Mouse (Mus musculus) left cerebral cortex, adult 11 months (tissue): ENCODE data around the gene Tmem52.
"Not testable (repeated sequence)": the region's sequence is repeated elsewhere in the genome, so short reads cannot be mapped to it uniquely, and the experiment has no call there.

Experiments
- DNase-seq: peaks from one replicate; pipeline ENCODE4 v3.0.0; 2022; ENCODE audit warnings: low spot score

Gene Tmem52

DNA sequence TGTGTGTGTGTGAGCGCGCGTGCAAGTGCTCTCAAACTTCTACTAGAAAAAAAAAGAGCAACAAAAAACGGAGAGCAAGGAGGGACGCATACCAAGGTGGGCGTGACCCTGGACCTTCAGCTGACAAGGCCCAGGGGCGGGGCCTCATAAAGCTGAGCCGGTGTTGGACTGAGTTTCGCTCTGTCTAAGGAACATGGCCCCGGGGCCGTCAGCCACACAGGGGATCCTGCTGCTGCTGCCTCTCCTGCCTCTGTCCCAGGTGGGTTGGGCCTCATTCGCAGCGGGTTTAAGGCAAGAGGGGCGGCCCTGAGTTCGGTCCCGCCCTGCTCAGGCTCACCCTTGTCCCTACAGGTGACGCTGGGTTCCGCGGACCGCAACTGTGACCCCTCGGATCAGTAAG, at the start of gene Tmem52:
TSS of gene Tmem52 (plus strand) at position 163 of the 400 bp plus-strand sequence.
- no peak for DNase-seq

DNA sequence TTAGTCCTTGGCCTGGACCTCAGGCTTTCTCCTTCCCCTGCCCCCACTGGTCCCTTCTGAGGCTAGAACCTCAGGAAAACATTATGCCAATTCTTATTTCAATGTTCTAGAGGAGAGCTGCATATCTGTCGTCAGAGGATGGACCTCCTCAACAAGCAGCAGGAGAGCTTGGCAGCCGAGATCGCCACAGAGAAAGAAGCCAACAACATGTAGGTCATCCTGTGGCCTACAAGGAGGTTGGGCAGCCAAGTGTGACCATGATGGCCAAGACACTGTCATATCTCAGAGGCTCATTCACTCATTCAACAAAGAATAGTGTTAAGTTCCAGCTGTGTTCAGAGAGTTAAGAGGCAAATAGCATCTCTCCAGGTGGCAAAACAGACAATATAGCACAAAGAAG, 48.8 kb upstream of the Tmem52 start:
- DNase-seq = no peak

DNA sequence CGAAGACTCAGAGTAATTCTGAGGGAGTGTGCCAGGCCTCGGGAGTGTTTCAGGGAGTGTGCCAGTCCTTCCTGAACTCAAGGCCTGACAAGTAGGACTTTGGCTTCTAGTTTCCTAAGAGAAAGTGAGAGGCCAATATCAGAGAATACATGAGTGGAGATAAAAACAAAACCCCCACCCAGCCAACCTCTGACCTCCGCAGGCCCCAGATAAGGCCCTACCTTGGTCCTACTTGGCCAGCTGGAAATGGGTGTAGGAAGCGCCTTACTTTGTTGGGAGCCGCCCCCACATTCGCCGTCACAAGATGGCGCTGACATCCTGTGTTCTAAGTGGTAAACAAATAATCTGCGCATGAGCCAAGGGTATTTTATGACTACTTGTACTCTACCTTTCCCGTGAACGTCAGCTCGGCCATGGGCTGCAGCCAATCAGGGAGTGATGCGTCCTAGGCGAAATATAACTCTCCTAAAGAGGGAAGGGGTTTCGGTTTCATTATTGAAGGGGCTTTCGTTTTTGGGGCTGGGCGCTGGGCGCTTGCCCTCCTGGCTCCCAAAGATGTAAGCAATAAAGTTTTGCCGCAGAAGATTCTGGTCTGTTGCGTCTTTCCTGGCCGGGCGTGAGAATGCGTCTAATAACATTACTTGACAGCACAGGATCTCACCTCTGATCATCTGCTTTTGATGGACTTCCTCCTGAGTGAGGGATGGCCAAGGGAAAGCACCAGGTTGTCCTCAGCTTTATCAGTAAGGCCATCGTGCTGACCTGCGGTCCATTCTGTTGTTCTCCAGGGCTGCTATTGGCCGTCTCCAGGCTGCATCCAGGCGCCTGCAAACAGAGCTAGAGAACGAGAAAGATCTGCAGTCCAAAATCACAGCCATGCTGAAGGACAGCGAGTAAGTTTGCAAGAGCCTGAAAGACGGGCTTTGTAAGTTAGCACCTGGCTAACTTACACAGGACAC, 47.2 kb upstream of the Tmem52 start:
- DNase-seq = not testable (repeated sequence)

DNA sequence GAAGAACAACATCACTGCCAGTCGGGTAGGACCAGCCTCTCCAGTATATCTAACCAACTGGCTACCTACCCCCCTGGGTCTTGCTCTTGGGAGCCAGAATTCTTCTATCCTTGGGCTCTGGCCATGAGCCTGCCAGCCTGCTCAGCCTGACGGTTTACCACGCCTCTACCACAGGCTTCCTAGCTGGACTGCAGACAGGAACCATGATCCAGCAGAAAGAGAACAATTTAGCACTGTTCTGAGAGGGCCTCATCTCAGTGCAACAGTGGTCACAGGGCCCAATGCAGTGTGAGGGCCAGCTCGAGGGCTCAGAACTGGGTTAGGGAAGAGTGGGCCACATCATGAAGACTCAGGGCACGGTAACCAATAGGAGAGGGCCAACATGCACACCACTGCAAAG, 44.9 kb upstream of the Tmem52 start:
- DNase-seq = no peak

DNA sequence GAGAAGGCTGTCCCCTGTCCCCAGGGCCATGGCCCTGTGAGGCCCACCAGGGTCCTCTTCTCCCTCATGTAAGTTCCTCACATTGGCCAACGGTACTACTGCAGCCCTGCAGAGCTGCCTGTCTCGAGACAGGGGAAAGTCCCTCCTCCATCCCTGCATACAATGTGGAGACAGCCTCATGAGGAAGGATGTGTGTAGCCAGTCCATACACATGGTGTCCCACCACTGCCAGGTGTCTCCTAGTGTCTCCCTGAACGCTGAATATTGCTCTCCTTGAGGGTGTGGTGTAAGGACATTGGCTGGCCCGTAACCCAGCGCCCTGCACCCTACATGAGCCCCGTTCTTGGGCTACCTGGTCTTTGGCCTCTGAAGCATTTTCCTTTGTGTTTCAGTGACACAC, 42.6 kb upstream of the Tmem52 start:
- no peak for DNase-seq

DNA sequence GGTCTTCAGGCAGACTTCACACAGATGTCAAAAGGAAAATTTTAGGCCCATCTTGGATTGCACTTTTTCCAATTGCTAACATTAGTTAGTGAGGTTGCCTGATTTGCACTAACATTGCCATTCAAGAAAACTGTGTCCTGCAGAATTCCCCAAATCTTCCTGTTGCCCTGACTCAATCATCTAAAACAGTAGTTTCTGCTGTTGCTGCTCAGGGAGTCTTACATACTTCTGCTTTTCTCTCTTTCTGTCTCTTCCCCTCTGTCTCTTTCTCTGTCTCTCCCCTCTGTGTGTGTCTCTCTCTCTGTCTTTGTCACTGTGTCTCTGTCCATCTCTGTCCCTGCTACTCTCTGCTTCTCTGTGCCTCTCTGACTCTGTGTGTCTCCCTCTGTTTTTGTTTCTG, 40.5 kb upstream of the Tmem52 start:
- DNase-seq = no peak

DNA sequence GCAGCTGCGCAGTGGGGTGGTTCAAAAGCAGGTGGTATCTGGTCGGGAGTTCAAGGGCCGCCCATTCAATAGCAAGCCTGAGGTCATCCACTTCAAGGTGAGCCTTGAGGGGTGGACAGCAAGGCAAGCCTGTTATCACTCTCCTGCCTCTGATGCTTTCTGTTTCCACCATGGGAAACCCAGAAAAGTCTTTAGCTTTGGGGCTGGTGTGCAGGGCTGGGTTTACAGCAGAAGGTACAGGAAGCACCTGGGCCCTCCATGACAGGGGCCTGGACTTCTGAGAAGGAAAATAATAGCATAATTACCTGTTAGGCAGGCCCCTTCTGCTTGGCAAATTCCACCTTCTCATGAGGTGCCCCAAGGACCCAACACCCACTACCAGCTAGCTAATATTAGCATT, 39.7 kb upstream of the Tmem52 start:
- no peak for DNase-seq

DNA sequence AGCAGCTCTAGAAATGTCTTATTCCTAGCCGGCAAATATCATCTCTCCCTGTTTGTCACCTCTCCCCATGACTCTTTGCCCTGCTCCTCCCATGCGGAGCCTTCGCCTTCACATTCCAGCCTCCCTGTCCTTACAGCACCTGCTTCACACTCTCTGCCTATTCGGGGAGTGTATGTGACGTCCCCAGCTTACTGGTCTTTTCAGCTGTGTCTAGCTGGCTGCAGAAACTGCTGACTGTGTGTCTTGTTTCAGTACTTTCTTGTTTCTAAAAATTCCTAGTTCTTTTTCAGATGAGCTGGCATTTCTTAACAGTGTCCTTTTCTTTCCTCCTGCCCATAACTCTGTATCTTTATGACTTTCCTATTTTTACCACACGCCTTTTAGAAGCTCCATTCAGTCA, 36.6 kb upstream of the Tmem52 start:
- no peak for DNase-seq

DNA sequence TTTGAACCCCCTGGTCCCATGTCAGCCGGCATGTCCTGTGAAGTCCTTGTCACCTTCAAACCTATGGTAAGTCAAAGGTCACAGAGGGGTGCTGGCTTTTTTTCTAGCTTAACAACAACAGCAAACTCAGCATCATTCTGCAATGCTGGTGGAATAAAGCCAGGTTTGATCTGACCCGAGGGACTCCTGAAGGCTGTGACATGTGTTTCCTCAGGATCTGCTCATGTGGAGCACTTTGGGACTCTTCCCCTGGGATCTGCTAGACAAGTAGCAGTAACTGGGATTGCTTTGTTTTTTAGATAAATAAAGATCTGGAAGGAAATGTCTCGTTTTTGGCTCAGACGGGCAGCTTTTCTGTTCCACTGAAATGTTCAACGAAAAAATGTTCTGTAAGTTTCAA, 34.9 kb upstream of the Tmem52 start:
- no peak for DNase-seq

DNA sequence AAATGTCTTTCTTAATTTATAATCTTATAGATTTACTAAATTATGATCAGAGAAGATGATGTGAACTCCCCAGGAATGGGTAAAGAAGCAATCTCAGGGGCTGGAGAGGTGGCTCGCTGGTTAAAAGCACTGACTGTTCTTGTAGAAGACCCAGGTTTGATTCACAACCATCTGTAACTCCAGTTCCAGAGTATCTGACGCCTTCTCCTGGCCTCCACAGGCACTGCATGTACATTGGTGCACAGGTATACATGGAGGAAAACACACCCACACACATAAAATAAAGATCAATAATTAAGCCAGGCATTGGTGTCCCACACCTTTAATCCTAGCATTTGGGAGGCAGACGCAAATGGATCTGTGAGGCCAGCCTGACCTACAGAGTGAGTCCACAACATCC, 26.1 kb upstream of the Tmem52 start:
- DNase-seq = no peak

DNA sequence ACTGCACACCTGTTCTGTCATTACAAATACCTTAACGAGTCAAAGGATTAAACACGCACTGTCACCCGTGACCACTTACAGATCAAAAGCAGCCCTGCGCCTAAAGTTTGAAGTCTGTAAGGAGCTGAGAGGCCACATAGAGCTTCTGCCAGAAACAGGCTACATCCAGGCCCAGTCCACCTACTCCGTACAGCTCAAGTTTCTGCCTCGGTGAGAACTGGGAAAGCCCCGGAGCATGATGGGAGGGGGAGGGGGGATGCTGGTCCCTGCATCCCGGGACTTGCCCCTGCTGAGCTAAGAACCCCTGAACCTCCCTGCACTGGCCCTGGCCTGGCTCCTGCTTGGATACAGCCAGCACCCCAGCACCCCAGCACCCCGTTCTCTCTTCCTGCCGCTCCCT, 17.3 kb upstream of the Tmem52 start:
- no peak for DNase-seq

DNA sequence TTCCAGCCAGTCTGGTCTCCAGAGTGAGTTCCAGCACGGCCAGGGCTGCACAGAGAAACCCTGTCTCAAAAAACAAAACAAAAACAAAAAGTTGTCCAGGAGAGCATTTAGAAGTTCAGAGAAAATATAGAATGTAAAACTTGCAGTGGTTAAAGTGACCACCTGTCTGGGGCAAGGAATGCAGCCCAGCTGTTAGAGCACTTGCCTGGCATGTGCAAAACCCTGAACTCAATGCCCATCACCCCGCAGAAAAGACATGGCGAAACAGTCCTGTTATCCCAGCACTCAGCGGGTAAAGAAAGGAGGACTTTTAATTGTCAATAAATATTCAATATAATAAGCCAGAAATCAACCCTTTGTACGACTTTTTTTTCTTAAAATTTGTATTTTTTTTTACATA, 10.3 kb upstream of the Tmem52 start:
- DNase-seq = no peak

DNA sequence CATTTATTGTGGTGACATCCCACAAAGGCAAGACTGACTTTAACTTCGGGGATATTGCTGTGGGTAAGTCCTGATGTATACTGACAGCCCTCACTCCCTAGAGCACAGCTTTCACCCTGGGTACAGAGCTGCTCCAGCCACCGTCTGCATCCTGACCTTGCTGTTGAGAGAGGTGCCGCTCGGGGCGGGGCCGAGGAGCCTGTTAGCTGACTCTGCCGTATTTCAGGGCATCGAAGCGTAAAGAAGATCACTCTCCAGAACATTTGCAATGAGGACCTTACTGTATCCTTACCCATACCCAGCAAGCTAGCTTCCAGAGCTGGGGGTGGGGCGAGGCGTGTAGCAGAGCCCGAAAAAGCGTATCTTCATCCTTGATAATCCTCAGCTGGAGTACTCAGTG, 5.9 kb upstream of the Tmem52 start:
- no peak for DNase-seq

DNA sequence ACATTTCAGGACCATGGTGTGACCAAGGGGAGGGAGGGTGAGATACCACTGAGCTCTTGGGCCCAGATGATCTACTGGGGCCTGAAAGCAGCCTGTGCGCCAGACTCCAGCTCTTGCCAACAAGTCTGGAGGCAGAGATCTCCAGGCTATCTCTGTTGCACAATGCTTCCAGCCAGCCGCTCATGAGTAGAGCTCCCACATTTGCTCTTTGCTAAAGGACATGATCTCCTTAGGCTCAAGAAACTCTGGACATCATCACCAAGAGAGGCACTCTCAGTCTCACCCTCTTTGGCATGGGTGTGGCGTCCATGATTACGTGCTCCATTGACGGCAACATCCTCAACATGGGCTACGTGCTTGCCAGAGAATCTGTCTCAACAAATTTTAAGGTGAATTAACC, 5.3 kb upstream of the Tmem52 start:
- no peak for DNase-seq

DNA sequence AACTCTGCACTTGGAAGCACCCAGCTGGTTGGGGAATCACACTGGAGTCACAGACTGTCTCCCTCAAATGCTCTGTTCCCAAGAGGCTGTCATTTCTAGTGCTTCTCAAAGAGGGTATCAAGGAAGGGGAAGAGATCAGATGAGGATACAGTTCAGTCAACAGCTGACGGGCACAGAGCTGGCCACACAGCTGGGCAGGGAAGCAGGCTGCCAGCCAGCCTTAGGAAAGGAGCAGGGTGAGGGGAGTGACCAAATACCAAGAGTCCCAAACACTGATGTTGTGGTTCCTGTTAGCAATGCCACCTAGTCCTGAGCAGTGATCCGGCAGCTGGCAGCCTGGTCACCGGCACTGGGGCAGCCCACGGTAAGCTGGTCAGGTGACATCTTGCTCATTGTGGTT, 4.9 kb upstream of the Tmem52 start:
- DNase-seq = no peak

DNA sequence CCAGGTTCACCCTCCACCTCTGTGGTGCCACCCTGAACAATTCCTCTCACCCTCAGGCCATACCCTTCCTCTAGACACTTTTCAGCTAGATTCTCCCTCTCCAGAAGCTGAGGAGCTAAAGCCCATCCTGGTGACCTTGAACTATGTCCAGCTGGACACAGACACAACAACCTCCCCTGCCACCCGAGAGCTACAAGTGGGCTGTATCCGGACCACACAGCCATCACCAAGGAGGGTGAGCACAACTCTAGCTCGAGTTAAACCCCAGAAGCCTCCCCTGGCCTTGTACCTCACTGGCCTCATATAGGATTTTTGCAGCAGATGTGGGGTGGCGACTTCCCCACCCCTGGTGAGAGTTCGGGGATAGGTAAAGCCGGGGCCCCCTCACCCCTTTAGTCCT, 3.3 kb upstream of the Tmem52 start:
- no peak for DNase-seq

DNA sequence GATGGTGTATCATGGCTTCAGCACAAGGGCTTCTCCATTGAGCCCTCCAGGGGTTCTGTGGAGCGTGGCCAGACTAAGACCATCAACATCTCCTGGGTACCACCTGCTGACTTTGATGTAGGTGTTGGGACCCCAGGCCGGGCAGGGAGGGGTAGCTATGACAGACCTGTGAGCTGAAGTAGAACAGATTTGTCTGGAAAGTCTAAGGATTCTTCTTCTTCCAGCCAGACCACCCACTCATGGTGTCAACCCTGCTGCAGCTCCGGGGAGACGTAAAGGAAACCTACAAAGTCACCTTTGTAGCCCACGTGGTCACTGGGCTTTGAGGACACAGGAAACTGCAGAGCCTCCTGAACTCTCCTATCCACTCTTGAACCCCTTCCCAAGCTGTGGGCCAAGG, 2.8 kb upstream of the Tmem52 start:
- no peak for DNase-seq

DNA sequence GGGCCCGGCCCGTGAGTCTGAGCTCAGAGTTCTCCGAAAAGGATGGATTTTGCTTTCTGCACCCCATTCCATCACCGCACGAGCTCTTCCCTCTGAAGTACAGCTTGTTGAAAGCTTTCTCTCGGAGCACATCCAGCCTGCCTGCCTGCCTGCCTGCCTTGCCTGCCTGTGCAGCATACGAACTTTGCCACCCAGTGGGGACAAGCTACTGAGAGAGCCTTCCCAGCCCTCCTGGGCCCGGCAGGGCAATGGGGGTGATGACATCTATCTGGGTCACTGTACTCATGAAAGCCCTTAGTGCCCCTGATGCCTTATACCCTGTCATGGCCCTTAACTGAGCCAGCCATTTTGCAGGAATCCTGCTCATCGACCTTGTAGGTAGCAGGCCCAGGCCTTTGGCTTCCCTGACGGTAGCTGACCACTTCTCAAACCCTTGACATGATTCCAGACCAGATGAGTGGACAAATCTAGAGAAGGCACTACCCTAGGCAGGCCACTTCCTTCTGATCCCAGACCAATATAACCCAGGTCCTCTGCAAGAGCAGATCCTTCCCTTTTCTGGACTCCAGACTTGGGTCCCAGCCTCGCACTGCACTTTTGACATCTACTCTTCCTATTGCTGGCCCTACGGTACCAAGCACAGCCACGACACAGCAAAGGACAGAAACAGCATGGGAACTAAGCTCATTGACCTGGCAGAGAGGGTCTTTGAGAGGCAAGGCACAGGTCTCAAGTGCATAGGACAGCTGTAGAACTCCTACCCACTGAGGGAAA, 1.5 kb upstream of the Tmem52 start:
- DNase-seq = no peak

DNA sequence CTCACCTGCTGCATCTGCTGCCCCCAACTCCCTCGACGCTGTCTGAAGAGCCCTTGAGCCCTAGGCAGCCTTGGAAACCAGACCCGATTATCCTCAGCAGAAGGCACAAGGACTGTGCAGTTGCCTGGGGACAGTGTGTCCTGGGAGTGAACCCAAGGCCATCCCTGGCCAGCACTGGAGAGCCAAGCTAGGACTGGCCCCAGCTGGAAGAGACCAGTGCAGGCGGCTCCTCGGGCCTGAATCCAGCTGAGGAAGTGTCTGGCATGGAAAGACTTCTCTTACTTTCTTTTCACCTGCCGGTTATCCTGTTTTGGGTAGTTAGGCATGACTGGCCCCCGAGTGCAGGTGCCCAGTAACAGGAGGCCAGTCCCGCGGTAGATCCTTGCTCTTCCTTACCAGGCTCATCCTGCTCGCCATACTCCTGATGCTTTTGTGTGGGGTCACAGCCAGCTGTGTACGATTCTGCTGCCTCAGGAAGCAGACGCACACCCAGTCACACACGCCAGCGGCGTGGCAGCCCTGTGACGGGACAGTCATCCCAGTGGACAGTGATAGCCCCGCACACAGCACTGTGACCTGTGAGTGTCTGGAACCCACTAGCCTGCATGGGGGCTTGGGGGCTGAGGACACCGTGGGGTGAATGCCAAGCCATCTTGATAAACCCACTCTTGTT, 812 bp downstream of the Tmem52 start:
- DNase-seq = no peak

DNA sequence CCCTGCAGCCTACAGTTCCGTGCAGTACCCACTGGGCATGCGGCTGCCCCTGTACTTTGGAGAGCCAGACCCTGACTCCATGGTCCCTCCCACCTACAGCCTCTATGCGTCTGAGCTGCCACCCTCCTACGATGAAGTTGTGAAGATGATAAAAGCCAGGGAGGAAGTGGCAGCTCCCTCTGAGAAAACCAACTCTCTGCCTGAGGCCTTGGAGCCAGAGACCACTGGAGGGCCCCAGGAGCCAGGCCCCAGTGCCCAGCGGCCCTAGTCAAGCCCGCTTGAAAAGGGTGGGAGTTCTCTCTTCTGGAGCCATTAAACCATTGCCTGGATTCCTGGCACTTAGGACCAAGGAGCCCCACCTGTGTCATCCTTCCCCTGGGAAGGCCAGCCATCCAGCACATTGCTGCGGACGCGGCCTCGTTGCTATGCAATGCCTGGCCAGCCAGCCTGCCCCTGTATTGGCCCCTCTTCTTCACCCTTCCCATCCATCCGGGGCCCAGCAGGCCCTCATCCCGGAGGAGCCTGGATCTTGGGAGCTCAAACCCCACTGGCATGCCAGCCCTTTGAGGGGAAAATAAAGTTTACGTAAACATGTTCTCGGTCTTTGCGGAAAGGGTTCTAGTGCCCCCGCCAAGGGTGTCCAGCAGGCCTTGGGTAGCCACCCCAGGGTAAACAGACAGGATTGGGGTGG, 1.5 kb downstream of the Tmem52 start:
- no peak for DNase-seq

DNA sequence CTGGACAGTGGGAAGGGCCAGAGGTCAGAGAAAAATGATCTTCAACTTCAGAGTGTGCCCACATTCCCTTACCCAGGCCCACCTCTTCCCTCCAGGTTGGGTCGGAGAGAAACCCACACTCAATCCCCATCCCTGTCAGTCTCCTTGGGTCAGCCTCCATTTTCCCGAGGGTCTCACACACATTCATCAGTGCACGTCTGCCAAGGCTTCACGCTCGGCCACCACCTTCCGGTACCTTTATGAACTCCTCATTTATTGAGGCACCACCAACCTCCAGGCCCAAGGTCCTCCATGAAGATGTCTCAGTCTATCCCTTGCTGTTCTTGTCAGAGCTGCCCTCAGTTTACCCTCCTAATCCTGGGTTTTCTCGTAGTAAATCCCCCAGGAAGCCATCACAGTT, 2.1 kb downstream of the Tmem52 start:
- DNase-seq = no peak

DNA sequence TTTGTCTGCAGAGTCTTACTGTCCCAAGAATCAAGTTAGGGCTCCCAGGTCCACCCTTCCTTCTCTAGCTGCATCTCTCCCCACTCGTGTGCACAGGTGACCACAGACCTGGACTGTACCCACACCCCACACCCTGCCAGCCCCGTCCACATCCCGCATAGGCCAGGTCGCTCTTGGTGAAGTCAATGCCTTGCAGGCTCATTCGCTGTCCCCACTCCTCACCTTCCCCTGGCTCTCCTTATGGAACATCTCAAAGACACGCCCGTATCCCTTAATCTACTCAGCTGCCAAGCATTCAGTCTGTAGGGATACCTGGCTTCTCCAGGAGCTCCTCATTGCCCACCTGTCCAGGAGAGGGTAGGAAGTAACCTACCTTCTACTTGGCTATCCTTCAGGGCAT, 2.5 kb downstream of the Tmem52 start:
- no peak for DNase-seq
